Mouse (Mus musculus) stomach, embryonic 16.5 days (tissue): ENCODE measurements around the gene Ago3. TPM values are rescaled to one million over a fixed set of nuclear protein-coding genes. Genes with fewer than 3 reads are reported as not detected.

ENCODE experiments used
- ATAC-seq: fragments of 200-750 bp; cut with Nextera tagmentation; 2 replicates; pipeline ENCODE4 v1.8.0; 2017; ENCODE audit warnings: moderate number of reproducible peaks, moderate TSS enrichment; ENCODE audit not compliant: insufficient read depth, low FRiP score
- H3K27ac ChIP-seq: fragments of 300-500 bp; sonication (generic); 2 replicates; pipeline ENCODE4 v1.5.1; 2014; ENCODE audit warnings: low read length
- H3K27me3 ChIP-seq: fragments of 300-500 bp; sonication (generic); 2 replicates; pipeline ENCODE4 v1.6.1; 2014; ENCODE audit warnings: low read length, control low read depth, mixed read lengths; ENCODE audit not compliant: control insufficient read depth, insufficient read depth
- H3K36me3 ChIP-seq: fragments of 300-500 bp; sonication (generic); 2 replicates; pipeline ENCODE4 v1.6.1; 2014; ENCODE audit warnings: low read length; ENCODE audit not compliant: control insufficient read depth, insufficient read depth
- H3K4me1 ChIP-seq: fragments of 300-500 bp; sonication (generic); 2 replicates; pipeline ENCODE4 v1.6.1; 2014; ENCODE audit warnings: low read length, control low read depth, mixed read lengths; ENCODE audit not compliant: control insufficient read depth, insufficient read depth
- H3K4me2 ChIP-seq: fragments of 300-500 bp; sonication (generic); 2 replicates; pipeline ENCODE4 v1.6.1; 2014; ENCODE audit warnings: low read depth, low read length, mixed read lengths
- H3K4me3 ChIP-seq: fragments of 300-500 bp; sonication (generic); replicated peaks from 2 replicates; pipeline ENCODE4 v1.5.1; 2014; ENCODE audit warnings: mild to moderate bottlenecking, low read length
- H3K9ac ChIP-seq: fragments of 300-500 bp; sonication (generic); 2 replicates; pipeline ENCODE4 v1.6.1; 2014; ENCODE audit warnings: low read length
- H3K9me3 ChIP-seq: fragments of 300-500 bp; sonication (generic); replicated peaks from 2 replicates; pipeline ENCODE4 v1.6.1; 2016; ENCODE audit warnings: low read length, control low read depth; ENCODE audit not compliant: control insufficient read depth
- WGBS: fragments of 180-500 bp; shearing (Covaris S2); extraction: QIAGEN DNeasy Blood & Tissue Kit; methylation state at CpG from one replicate; pipeline ENCODE4 v1.1.7; 2014; 5-methylcytosine and 5-hydroxymethylcytosine counted together
- polyA plus RNA-seq: library from polyadenylated mRNA; unstranded; fragments of >200 nt; fragmentation: Nextera tagmentation; extraction: Ambion mirVana; gene quantifications from 2 replicates; pipeline ENCODE4 v1.2.1, GENCODE M21; 2015

Ago3 gene
- polyA plus RNA-seq, 1 experiment from 2014 or later = 16.4 TPM

- no peak overlapping the region for H3K9ac ChIP-seq
- WGBS = 34% methylated on average over 4 of the region's 4 CpGs
Observed at GRCm38 (mm10) chr4:126464189-126464891, 35.0 kb upstream of the Ago3 start.

GRCm38 (mm10) chr4:126455441-126455840 is 26.1 kb upstream of the Ago3 start:
- no peak overlapping the region for H3K4me3 ChIP-seq
- H3K9ac ChIP-seq = no peak overlapping the region
- H3K9me3 ChIP-seq = no peaks in the 10 kb centered on the region
- WGBS = 83% methylated on average over 7 of the region's 7 CpGs
- peak overlapping the region; percentile 50 for H3K27ac ChIP-seq
- H3K36me3 ChIP-seq = peaks cover 8% of the 10 kb centered on the region
- H3K4me2 ChIP-seq = no peak overlapping the region
- H3K4me1 ChIP-seq = no peaks in the 10 kb centered on the region
- no peaks in the 10 kb centered on the region for H3K27me3 ChIP-seq
- no peak for ATAC-seq

More at GRCm38 (mm10) chr4:126464189-126464891, 35.0 kb upstream of the Ago3 start:
- no peak overlapping the region for H3K4me3 ChIP-seq
- no peaks in the 10 kb centered on the region for H3K27me3 ChIP-seq
- H3K9me3 ChIP-seq = no peaks in the 10 kb centered on the region
- 0 out of 2 replicates have a peak, but pooled peaks cover 2% of the 10 kb centered on the region for H3K36me3 ChIP-seq
- no peak for ATAC-seq
- H3K4me1 ChIP-seq = peaks cover 31% of the 10 kb centered on the region
- no peak overlapping the region for H3K4me2 ChIP-seq
- no peak overlapping the region for H3K27ac ChIP-seq

DNA sequence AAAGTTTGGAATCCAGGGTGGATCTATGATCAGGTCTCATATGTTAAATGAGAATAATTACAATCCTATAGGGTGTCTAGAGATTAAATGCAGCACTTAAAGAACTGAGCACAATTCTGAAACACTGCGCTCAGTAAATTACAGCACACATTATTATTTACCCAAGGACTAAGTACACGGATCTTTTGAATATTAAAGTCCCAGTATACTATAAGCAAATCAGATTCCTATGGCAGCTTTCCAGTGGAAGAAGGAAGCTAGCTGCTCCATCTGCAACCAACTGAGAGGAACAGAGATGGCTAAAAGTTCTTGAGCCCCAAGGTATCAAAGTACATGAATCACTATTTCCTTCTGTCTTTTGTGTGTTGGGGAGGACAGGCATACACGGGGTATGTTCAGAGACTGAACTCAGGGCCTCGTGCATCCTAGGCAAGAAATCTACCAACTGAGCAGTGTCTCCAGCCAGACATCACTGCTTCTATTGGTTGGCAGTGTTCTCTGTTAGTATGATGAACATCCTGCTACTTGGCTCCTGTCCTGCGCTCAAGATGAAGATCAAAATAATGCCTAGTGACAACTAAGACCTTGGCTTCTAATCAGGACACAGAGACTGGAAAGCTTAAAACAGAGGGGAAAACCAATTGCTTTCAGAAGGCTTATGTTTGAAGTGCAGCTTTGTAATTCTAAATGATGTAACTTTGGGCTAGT is 25.3 kb upstream of the Ago3 start:
- Histone ChIP-seq H3K27ac (peak overlapping the region; percentile 50; the same call in 1 of the 2 replicates), H3K9me3 (no peaks in the 10 kb centered on the region), H3K4me2 (no peak overlapping the region), H3K9ac (no peak overlapping the region), H3K4me1 (no peaks in the 10 kb centered on the region), H3K36me3 (peaks cover 8% of the 10 kb centered on the region), H3K4me3 (no peak overlapping the region), H3K27me3 (no peaks in the 10 kb centered on the region)
- 70% methylated on average over 5 of the region's 5 CpGs for WGBS
- peak; percentile 53; the same call in 1 of the 2 replicates for ATAC-seq

GRCm38 (mm10) chr4:126450268-126450667 is 20.9 kb upstream of the Ago3 start:
- WGBS = 92% methylated on average over 1 of the region's 1 CpGs
- peaks cover 15% of the 10 kb centered on the region for H3K36me3 ChIP-seq
- no peak overlapping the region for H3K4me3 ChIP-seq
- no peak for ATAC-seq
- H3K27ac ChIP-seq = no peak overlapping the region
- no peaks in the 10 kb centered on the region for H3K9me3 ChIP-seq
- H3K4me2 ChIP-seq = no peak overlapping the region
- H3K27me3 ChIP-seq = no peaks in the 10 kb centered on the region
- no peaks in the 10 kb centered on the region for H3K4me1 ChIP-seq
- H3K9ac ChIP-seq = no peak overlapping the region

DNA sequence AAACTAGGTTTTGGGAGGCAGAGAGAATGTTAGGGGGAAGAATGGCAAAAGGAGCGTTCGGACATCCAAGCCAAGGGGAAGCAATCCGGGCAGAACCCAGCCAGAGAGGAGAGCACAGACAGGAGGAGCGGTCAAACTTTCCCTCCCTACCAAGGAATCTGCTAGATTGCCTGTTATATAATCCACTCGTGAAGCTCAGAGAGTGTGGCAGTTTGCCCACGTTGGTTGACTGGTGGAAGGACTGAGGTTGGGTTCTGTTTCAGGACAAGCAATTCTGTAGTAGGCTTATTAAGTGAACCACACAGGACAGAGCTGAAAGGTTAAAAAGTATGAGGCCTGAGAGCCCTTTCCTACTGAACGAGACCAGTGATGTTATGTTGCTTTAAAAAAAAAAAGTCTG is 17.8 kb upstream of the Ago3 start:
- H3K27ac ChIP-seq = no peak overlapping the region
- peaks cover 18% of the 10 kb centered on the region for H3K36me3 ChIP-seq
- no peak overlapping the region for H3K4me3 ChIP-seq
- H3K4me1 ChIP-seq = no peaks in the 10 kb centered on the region
- H3K27me3 ChIP-seq = no peaks in the 10 kb centered on the region
- ATAC-seq = no peak
- H3K4me2 ChIP-seq = no peak overlapping the region
- WGBS = 85% methylated on average over 7 of the region's 7 CpGs
- H3K9me3 ChIP-seq = no peaks in the 10 kb centered on the region
- no peak overlapping the region for H3K9ac ChIP-seq

- Histone ChIP-seq H3K4me1 (no peaks in the 10 kb centered on the region), H3K27ac (no peak overlapping the region), H3K9me3 (no peaks in the 10 kb centered on the region), H3K36me3 (peaks cover 21% of the 10 kb centered on the region), H3K9ac (no peak overlapping the region), H3K27me3 (no peaks in the 10 kb centered on the region), H3K4me2 (no peak overlapping the region), H3K4me3 (no peak overlapping the region)
- ATAC-seq = no peak
- 82% methylated on average over 3 of the region's 3 CpGs for WGBS
Observed at GRCm38 (mm10) chr4:126444528-126444927, 15.2 kb upstream of the Ago3 start.

DNA sequence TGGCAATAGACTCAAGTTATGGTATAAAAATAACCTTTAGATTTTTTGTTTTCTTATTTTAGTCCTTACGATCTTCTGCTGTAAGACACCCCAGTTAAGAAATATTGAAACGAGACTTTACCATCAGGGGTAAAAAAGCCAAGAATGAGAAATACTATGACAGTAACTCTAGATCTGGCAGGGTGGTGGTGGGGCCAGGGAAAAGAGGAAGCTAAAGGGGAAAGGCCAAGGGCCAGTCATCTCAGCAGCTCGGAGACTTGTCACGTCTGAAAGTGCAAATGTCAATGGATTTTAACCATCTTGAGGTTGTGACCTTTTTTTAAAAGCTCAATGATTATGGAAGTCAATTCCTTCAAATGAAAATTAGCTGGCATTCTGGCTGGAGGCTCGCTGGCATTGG is 8.9 kb upstream of the Ago3 start:
- WGBS = 63% methylated on average over 5 of the region's 5 CpGs
- no peak for ATAC-seq
- Histone ChIP-seq H3K27ac (no peak overlapping the region), H3K27me3 (no peaks in the 10 kb centered on the region), H3K4me1 (no peaks in the 10 kb centered on the region), H3K9me3 (no peaks in the 10 kb centered on the region), H3K36me3 (peaks cover 17% of the 10 kb centered on the region), H3K4me2 (no peak overlapping the region), H3K4me3 (no peak overlapping the region), H3K9ac (no peak overlapping the region)

DNA sequence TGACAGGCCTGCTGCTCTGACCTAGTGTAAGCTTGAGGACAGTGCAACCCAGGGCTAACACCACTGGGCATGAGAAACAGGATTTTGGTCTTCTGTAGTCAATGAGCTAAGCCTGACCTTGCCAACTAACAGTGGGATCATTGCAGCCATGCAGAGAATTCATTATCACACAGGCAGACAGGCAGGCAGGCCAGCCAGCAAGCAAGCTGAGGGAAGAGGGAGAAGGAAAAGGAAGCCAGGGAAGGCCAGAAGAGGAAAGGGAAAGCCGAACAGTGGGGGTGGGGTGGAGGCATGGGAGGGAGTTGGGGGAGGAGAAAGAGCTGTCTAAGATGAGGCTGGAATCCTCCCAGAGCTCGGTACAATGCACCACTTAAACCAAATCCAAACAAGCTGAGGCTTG is 6.9 kb upstream of the Ago3 start:
- Histone ChIP-seq H3K36me3 (peaks cover 5% of the 10 kb centered on the region; the same call in 1 of the 2 replicates), H3K9me3 (no peaks in the 10 kb centered on the region), H3K27ac (no peak overlapping the region), H3K4me1 (no peaks in the 10 kb centered on the region), H3K4me3 (no peak overlapping the region), H3K4me2 (no peak overlapping the region), H3K9ac (no peak overlapping the region), H3K27me3 (no peaks in the 10 kb centered on the region)
- no peak for ATAC-seq
- WGBS = 26% methylated on average over 2 of the region's 2 CpGs

DNA sequence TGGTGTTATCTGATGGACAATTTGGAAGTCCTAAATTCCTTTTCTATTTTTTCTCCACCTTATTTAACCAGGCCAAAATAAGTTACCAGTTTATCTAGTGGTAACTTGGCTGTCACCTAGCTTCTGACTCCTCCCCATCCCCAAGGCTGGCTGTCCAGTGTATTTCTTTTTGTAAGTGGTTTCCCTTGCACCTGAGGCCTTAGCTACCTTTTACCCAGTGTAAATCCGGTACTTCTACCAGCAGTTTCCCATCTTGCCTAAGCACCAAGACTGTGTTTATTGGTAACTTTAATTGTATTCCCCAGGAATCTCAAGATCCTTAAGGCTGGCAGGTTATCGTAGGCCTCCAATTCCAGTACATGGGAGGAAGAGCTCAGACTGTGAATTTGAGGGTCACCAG is 4.7 kb upstream of the Ago3 start:
- no peak overlapping the region for H3K4me2 ChIP-seq
- no peak overlapping the region for H3K9ac ChIP-seq
- no peak overlapping the region for H3K27ac ChIP-seq
- no peaks in the 10 kb centered on the region for H3K9me3 ChIP-seq
- no peaks in the 10 kb centered on the region for H3K27me3 ChIP-seq
- no peak for ATAC-seq
- 89% methylated on average over 2 of the region's 2 CpGs for WGBS
- H3K4me1 ChIP-seq = no peaks in the 10 kb centered on the region
- H3K36me3 ChIP-seq = peaks cover 2% of the 10 kb centered on the region; the same call in 1 of the 2 replicates
- H3K4me3 ChIP-seq = no peak overlapping the region
